Mouse (Mus musculus): Measurements from ENCODE around the gene Neto2. TPM values are rescaled to one million over a fixed set of nuclear protein-coding genes. Genes with fewer than 3 reads are reported as not detected.

Gene Neto2
- polyA plus RNA-seq, 1 experiment from 2014 or later, result 16.1 TPM

Small RNAs within 50 kb of the gene (microRNA-seq; reads per million reads assigned to microRNA genes)
- 3.7 reads per million, percentile 12 among the genes with 10 or more reads in this experiment for gene Mir8109

Other genes starting within 250 kb of the Neto2 start
- 61.6 and 64.8 TPM in 2 replicates for gene Gpt2, start 208.3 kb downstream of the Neto2 start, polyA plus RNA-seq (2016; fragmentation: Nextera tagmentation; extraction: Ambion mirVana)
- gene Dnaja2, start 145.6 kb downstream of the Neto2 start, polyA plus RNA-seq (2016; fragmentation: Nextera tagmentation; extraction: Ambion mirVana), result 169 and 180 TPM in 2 replicates
- gene Itfg1, start 140.0 kb upstream of the Neto2 start, polyA plus RNA-seq (2016; fragmentation: Nextera tagmentation; extraction: Ambion mirVana), result 66.6 and 67.9 TPM in 2 replicates
- 50.2 and 51.5 TPM in 2 replicates for gene Phkb, start 140.0 kb upstream of the Neto2 start, polyA plus RNA-seq (2016; fragmentation: Nextera tagmentation; extraction: Ambion mirVana)

Data from limb, embryonic 12.5 days (tissue).